Comparison of ENCODE assay signal across 24 mouse cellular contexts in genomic region chr7:74484024-74484385, GRCm38 (mm10).
DNase-seq lines count a peak whose midpoint lies in the region; ATAC-seq and TF ChIP-seq lines count a peak whose summit lies in the region.
"Had no signal": no experiment of that assay in that cellular context is flagged by ENCODE, and none has a peak within 500 bp of the region (broad histone marks: within the 10 kb centered on the region; RNA-seq: fewer than 3 reads in every experiment).

No protein-coding gene starts in this region.

- ATAC-seq in forebrain, embryonic 11.5 days (replicated peaks; ENCODE audit: low FRiP score) = no peak
- ATAC-seq in forebrain, embryonic 15.5 days (replicated peaks) = no peak
- ATAC-seq in lung, embryonic 15.5 days (ENCODE audit: borderline replicate concordance, extremely low read depth, low FRiP score, low TSS enrichment) = peak; percentile 39; the same call in 1 of the 2 replicates
- ATAC-seq in liver, postnatal 0 days = no peak
- no peak for ATAC-seq in hindbrain, postnatal 0 days
- ATAC-seq: activated CD4-positive, CD25-positive, alpha-beta regulatory T cell, adult 4 months; forebrain, embryonic 14.5 days had no signal

- TF ChIP-seq CTCF in liver, postnatal 0 days (IDR thresholded peaks at IDR 0.05; ENCODE audit: low read depth) = no peak
- TF ChIP-seq CTCF in hindbrain, postnatal 0 days (IDR thresholded peaks at IDR 0.05; ENCODE audit: low read depth) = no peak

- H3K27ac ChIP-seq in forebrain, embryonic 11.5 days (ENCODE audit: low read depth, low read length) = no peak overlapping the region
- H3K27ac ChIP-seq in forebrain, embryonic 15.5 days (replicated peaks) = no peak overlapping the region
- 0 out of 2 replicates have a peak overlapping the region, but pooled peaks have one; percentile 15 for H3K27ac ChIP-seq in lung, embryonic 15.5 days
- H3K27ac ChIP-seq in liver, postnatal 0 days (ENCODE audit: low read depth) = no peak overlapping the region
- H3K27ac ChIP-seq in hindbrain, postnatal 0 days = no peak overlapping the region
- H3K27ac ChIP-seq: forebrain, embryonic 10.5 days; heart, embryonic 15.5 days; hindbrain, embryonic 10.5 days; hindbrain, embryonic 14.5 days had no signal

- no peaks in the 10 kb centered on the region for H3K4me1 ChIP-seq in forebrain, embryonic 11.5 days (replicated peaks; ENCODE audit: control insufficient read depth, insufficient read depth, low read length)
- no peaks in the 10 kb centered on the region for H3K4me1 ChIP-seq in forebrain, embryonic 15.5 days
- no peaks in the 10 kb centered on the region for H3K4me1 ChIP-seq in lung, embryonic 15.5 days
- no peaks in the 10 kb centered on the region for H3K4me1 ChIP-seq in liver, postnatal 0 days (ENCODE audit: insufficient read depth)
- no peaks in the 10 kb centered on the region for H3K4me1 ChIP-seq in hindbrain, postnatal 0 days (ENCODE audit: insufficient read depth, low read length)
- H3K4me1 ChIP-seq: heart, embryonic 15.5 days had no signal

- no peaks in the 10 kb centered on the region for H3K9me3 ChIP-seq in forebrain, embryonic 11.5 days (ENCODE audit: control insufficient read depth, low read length)
- H3K9me3 ChIP-seq in forebrain, embryonic 15.5 days = no peaks in the 10 kb centered on the region
- no peaks in the 10 kb centered on the region for H3K9me3 ChIP-seq in lung, embryonic 15.5 days
- no peaks in the 10 kb centered on the region for H3K9me3 ChIP-seq in liver, postnatal 0 days (ENCODE audit: low read length)
- no peaks in the 10 kb centered on the region for H3K9me3 ChIP-seq in hindbrain, postnatal 0 days (ENCODE audit: low read length)
- H3K9me3 ChIP-seq: forebrain, embryonic 10.5 days; heart, embryonic 12.5 days; heart, embryonic 15.5 days; hindbrain, embryonic 10.5 days had no signal

- 91% methylated on average over 2 of the region's 2 CpGs for WGBS in forebrain, embryonic 11.5 days
- WGBS in forebrain, embryonic 15.5 days = 93% methylated on average over 2 of the region's 2 CpGs
- WGBS in lung, embryonic 15.5 days = 69% methylated on average over 2 of the region's 2 CpGs
- WGBS in liver, postnatal 0 days (ENCODE audit: insufficient replicate concordance) = 79% methylated on average over 2 of the region's 2 CpGs
- WGBS in hindbrain, postnatal 0 days = 94% methylated on average over 2 of the region's 2 CpGs

- no peak overlapping the region for H3K4me3 ChIP-seq in forebrain, embryonic 11.5 days (ENCODE audit: low read depth, low read length)
- H3K4me3 ChIP-seq in forebrain, embryonic 15.5 days = no peak overlapping the region
- H3K4me3 ChIP-seq in lung, embryonic 15.5 days = no peak overlapping the region
- H3K4me3 ChIP-seq in liver, postnatal 0 days (ENCODE audit: low read depth, low read length) = no peak overlapping the region
- no peak overlapping the region for H3K4me3 ChIP-seq in hindbrain, postnatal 0 days (ENCODE audit: low read length)
- H3K4me3 ChIP-seq: forebrain, embryonic 10.5 days; heart, embryonic 12.5 days; heart, embryonic 15.5 days; hindbrain, embryonic 10.5 days had no signal

- no peaks in the 10 kb centered on the region for H3K27me3 ChIP-seq in forebrain, embryonic 11.5 days (ENCODE audit: control insufficient read depth, insufficient read depth, low read length)
- no peaks in the 10 kb centered on the region for H3K27me3 ChIP-seq in forebrain, embryonic 15.5 days
- no peaks in the 10 kb centered on the region for H3K27me3 ChIP-seq in lung, embryonic 15.5 days
- H3K27me3 ChIP-seq in liver, postnatal 0 days (ENCODE audit: insufficient read depth, low read length) = no peaks in the 10 kb centered on the region
- no peaks in the 10 kb centered on the region for H3K27me3 ChIP-seq in hindbrain, postnatal 0 days (ENCODE audit: insufficient read depth, low read length)
- H3K27me3 ChIP-seq: heart, embryonic 12.5 days; heart, embryonic 15.5 days had no signal

- DNase-seq in forebrain, embryonic 11.5 days (ENCODE audit: low spot score) = peak; percentile 7
- peak; percentile 47 for DNase-seq in lung, postnatal 10 days
- peak; percentile 82 for DNase-seq in lung, postnatal 36 days
- no peak for DNase-seq in liver, postnatal 0 days
- no peak for DNase-seq in hindbrain, postnatal 0 days (ENCODE audit: low spot score)
- DNase-seq in adrenal gland, postnatal 25 days = no peak
- DNase-seq: adrenal gland, adult 8-10 months; adrenal gland, postnatal 36 days; cerebellum, adult 18-20 months; cerebellum, adult 9-10 months; cerebellum, postnatal 14 days; gastrocnemius, postnatal 25 days; heart, adult 18-20 months; heart, postnatal 10 days; heart, postnatal 36 days had no signal

- TF ChIP-seq EP300 in liver, postnatal 0 days (IDR thresholded peaks at IDR 0.05; ENCODE audit: low read depth) = no peak

- H3K36me3 ChIP-seq in forebrain, embryonic 11.5 days (ENCODE audit: control insufficient read depth, insufficient read depth, low read length) = no peaks in the 10 kb centered on the region
- H3K36me3 ChIP-seq in forebrain, embryonic 15.5 days = no peaks in the 10 kb centered on the region
- no peaks in the 10 kb centered on the region for H3K36me3 ChIP-seq in lung, embryonic 15.5 days
- no peaks in the 10 kb centered on the region for H3K36me3 ChIP-seq in liver, postnatal 0 days (replicated peaks; ENCODE audit: insufficient read depth, low read length)
- no peaks in the 10 kb centered on the region for H3K36me3 ChIP-seq in hindbrain, postnatal 0 days (ENCODE audit: insufficient read depth, low read length)
- H3K36me3 ChIP-seq: forebrain, embryonic 10.5 days; heart, embryonic 12.5 days; heart, embryonic 15.5 days; hindbrain, embryonic 10.5 days had no signal

- no peak overlapping the region for H3K9ac ChIP-seq in forebrain, embryonic 11.5 days (ENCODE audit: low read length)
- no peak overlapping the region for H3K9ac ChIP-seq in forebrain, embryonic 15.5 days (replicated peaks)
- no peak overlapping the region for H3K9ac ChIP-seq in lung, embryonic 15.5 days
- no peak overlapping the region for H3K9ac ChIP-seq in liver, postnatal 0 days (replicated peaks)
- H3K9ac ChIP-seq in hindbrain, postnatal 0 days (replicated peaks; ENCODE audit: low read length) = no peak overlapping the region
- H3K9ac ChIP-seq: heart, embryonic 12.5 days; heart, embryonic 15.5 days; hindbrain, embryonic 14.5 days had no signal

- no peak overlapping the region for H3K4me2 ChIP-seq in forebrain, embryonic 11.5 days (ENCODE audit: low read depth, low read length, severe bottlenecking)
- H3K4me2 ChIP-seq in forebrain, embryonic 15.5 days (replicated peaks) = no peak overlapping the region
- H3K4me2 ChIP-seq in lung, embryonic 15.5 days = no peak overlapping the region
- no peak overlapping the region for H3K4me2 ChIP-seq in liver, postnatal 0 days (ENCODE audit: low read depth, low read length)
- H3K4me2 ChIP-seq in hindbrain, postnatal 0 days (ENCODE audit: low read depth, low read length) = no peak overlapping the region
- H3K4me2 ChIP-seq: heart, embryonic 12.5 days; heart, embryonic 15.5 days; hindbrain, embryonic 14.5 days had no signal

Comparison
In these comparisons a context has a peak if more than half of its experiments do, and no peak if none do; other contexts are left out.
1. DNase-seq: peak in forebrain, embryonic 11.5 days (single experiment), lung, postnatal 10 days (single experiment) and lung, postnatal 36 days (single experiment); none in liver, postnatal 0 days (single experiment), hindbrain, postnatal 0 days (single experiment) and adrenal gland, postnatal 25 days (single experiment).